9 mouse cellular contexts compared by ENCODE assay signal in genomic region chr16:64748237-64748636, GRCm38 (mm10). TPM values are rescaled to one million over a fixed set of nuclear protein-coding genes. Genes with fewer than 3 reads are reported as not detected.
DNase-seq lines count a peak whose midpoint lies in the region; ATAC-seq and TF ChIP-seq lines count a peak whose summit lies in the region.
"Had no signal": no experiment of that assay in that cellular context is flagged by ENCODE, and none has a peak within 500 bp of the region (broad histone marks: within the 10 kb centered on the region; RNA-seq: fewer than 3 reads in every experiment).

No protein-coding gene starts in this region.

- no peaks in the 10 kb centered on the region for H3K36me3 ChIP-seq in limb, embryonic 14.5 days (ENCODE audit: control insufficient read depth, insufficient read depth, low read length)
- no peaks in the 10 kb centered on the region for H3K36me3 ChIP-seq in neural tube, embryonic 11.5 days (ENCODE audit: control insufficient read depth, insufficient read depth, low read length)
- H3K36me3 ChIP-seq: heart, embryonic 15.5 days had no signal

- H3K9ac ChIP-seq in limb, embryonic 14.5 days (ENCODE audit: low read depth, low read length, severe bottlenecking), result no peak overlapping the region
- H3K9ac ChIP-seq in neural tube, embryonic 11.5 days (ENCODE audit: low read length), result no peak overlapping the region
- H3K9ac ChIP-seq: heart, embryonic 15.5 days had no signal

- H3K27me3 ChIP-seq in limb, embryonic 14.5 days (ENCODE audit: control insufficient read depth, insufficient read depth, low read length), result no peaks in the 10 kb centered on the region
- no peaks in the 10 kb centered on the region for H3K27me3 ChIP-seq in neural tube, embryonic 11.5 days (ENCODE audit: control insufficient read depth, insufficient read depth, low read length)
- H3K27me3 ChIP-seq: heart, embryonic 15.5 days had no signal

- no peak overlapping the region for H3K4me2 ChIP-seq in limb, embryonic 14.5 days (replicated peaks; ENCODE audit: low read depth, low read length, severe bottlenecking)
- no peak overlapping the region for H3K4me2 ChIP-seq in neural tube, embryonic 11.5 days (ENCODE audit: low read depth)
- H3K4me2 ChIP-seq: heart, embryonic 15.5 days had no signal

- H3K27ac ChIP-seq in bone marrow macrophage, adult 2 months (ENCODE audit: insufficient read depth, low read depth, low read length), result no peak overlapping the region
- no peak overlapping the region for H3K27ac ChIP-seq in limb, embryonic 14.5 days (replicated peaks; ENCODE audit: low read depth, low read length)
- no peak overlapping the region for H3K27ac ChIP-seq in neural tube, embryonic 11.5 days (ENCODE audit: low read depth, low read length)
- H3K27ac ChIP-seq: heart, embryonic 15.5 days had no signal

- peaks cover 4% of the 10 kb centered on the region; the same call in 1 of the 2 replicates for H3K9me3 ChIP-seq in limb, embryonic 14.5 days (ENCODE audit: control insufficient read depth, low read length)
- H3K9me3 ChIP-seq in neural tube, embryonic 11.5 days (ENCODE audit: control insufficient read depth, low read length), result no peaks in the 10 kb centered on the region
- H3K9me3 ChIP-seq: heart, embryonic 15.5 days had no signal

- no peak overlapping the region for H3K4me3 ChIP-seq in bone marrow macrophage, adult 2 months (ENCODE audit: insufficient read depth, low read length)
- no peak overlapping the region for H3K4me3 ChIP-seq in limb, embryonic 14.5 days (replicated peaks; ENCODE audit: low read length)
- no peak overlapping the region for H3K4me3 ChIP-seq in neural tube, embryonic 11.5 days (ENCODE audit: low read depth, low read length)
- H3K4me3 ChIP-seq: heart, embryonic 15.5 days had no signal

- ATAC-seq in erythroid progenitor cell, adult 5-6 weeks (replicated peaks; ENCODE audit: low FRiP score, poor library complexity, severe bottlenecking), result peak; percentile 70
- ATAC-seq in inflammation-experienced regulatory T-cells, adult 6 months, result peak; percentile 73
- no peak for ATAC-seq in limb, embryonic 14.5 days (ENCODE audit: low FRiP score, low read depth)
- no peak for ATAC-seq in neural tube, embryonic 11.5 days (ENCODE audit: insufficient read depth, low FRiP score, low TSS enrichment)

- WGBS in limb, embryonic 14.5 days, result 6% methylated on average over 10 of the region's 10 CpGs
- WGBS in neural tube, embryonic 11.5 days, result 10% methylated on average over 10 of the region's 10 CpGs

- TF ChIP-seq POLR2A in bone marrow macrophage, adult 2 months (IDR thresholded peaks at IDR 0.05; ENCODE audit: borderline replicate concordance, low read depth, low read length), result no peak
- no peak for TF ChIP-seq POLR2A in limb, embryonic 14.5 days (IDR thresholded peaks at IDR 0.05; ENCODE audit: borderline replicate concordance, extremely low read depth, insufficient read depth, insufficient read length)

- TF ChIP-seq CTCF in bone marrow macrophage, adult 2 months (IDR thresholded peaks at IDR 0.05; ENCODE audit: low read depth, low read length), result peak; percentile 92

- no peaks in the 10 kb centered on the region for H3K4me1 ChIP-seq in bone marrow macrophage, adult 2 months (ENCODE audit: control insufficient read depth, insufficient read depth, low read length)
- no peaks in the 10 kb centered on the region for H3K4me1 ChIP-seq in limb, embryonic 14.5 days (ENCODE audit: control insufficient read depth, insufficient read depth, low read length)
- H3K4me1 ChIP-seq in neural tube, embryonic 11.5 days (ENCODE audit: control insufficient read depth, insufficient read depth, low read length), result no peaks in the 10 kb centered on the region
- H3K4me1 ChIP-seq: heart, embryonic 15.5 days had no signal

- peak; percentile 68 for DNase-seq in urinary bladder, postnatal 14 days (ENCODE audit: low spot score)
- no peak for DNase-seq in urinary bladder, adult 2 months (ENCODE audit: low spot score)
- peak; percentile 85 for DNase-seq in limb, embryonic 14.5 days (ENCODE audit: low spot score)
- DNase-seq in neural tube, embryonic 11.5 days (ENCODE audit: low spot score), result peak; percentile 83
- DNase-seq in thymus, postnatal 10 days (ENCODE audit: low spot score in 2 of 2), result peak; percentile 19 to 67

RNA-seq across cellular contexts. Expression of gene 4930453N24Rik, which starts 22.7 kb away (rescaled TPM):
- polyA plus RNA-seq in urinary bladder, adult 2 months (2012; rRNA removed), result 20.6 and 21.3 TPM in 2 replicates
- 15.3 and 21.9 TPM in 2 replicates for polyA plus RNA-seq in bone marrow macrophage, adult 2 months (2012; ENCODE audit: insufficient read depth, insufficient read length, missing spikeins)
- 14.1 and 28.5 TPM in 2 replicates for total RNA-seq in erythroid progenitor cell, adult 5-6 weeks (2015; ENCODE audit: low replicate concordance)
- total RNA-seq in erythroid progenitor cell, adult 5-6 weeks (2017; ENCODE audit: low replicate concordance), result 17.5 and 21.8 TPM in 2 replicates
- polyA plus RNA-seq in inflammation-experienced regulatory T-cells, adult 6 months (2017; shearing (Covaris generic)), result 10 to 100 TPM; 14.2 to 26.6 (median 19.4) TPM
- 12.2 and 16.9 TPM in 2 replicates for polyA plus RNA-seq in limb, embryonic 14.5 days (2012; rRNA removed)
- polyA plus RNA-seq in limb, embryonic 14.5 days (2014; fragmentation: Nextera tagmentation; extraction: Ambion mirVana), result 28.6 and 29.8 TPM in 2 replicates
- 33.8 and 36.7 TPM in 2 replicates for polyA plus RNA-seq in neural tube, embryonic 11.5 days (2014; fragmentation: Nextera tagmentation; extraction: Ambion mirVana)

Comparison
In these comparisons a context has a peak if more than half of its experiments do, and no peak if none do; other contexts are left out.
1. ATAC-seq: peak in erythroid progenitor cell, adult 5-6 weeks (single experiment) and inflammation-experienced regulatory T-cells, adult 6 months (single experiment); none in limb, embryonic 14.5 days (single experiment) and neural tube, embryonic 11.5 days (single experiment).